Mouse (Mus musculus): ENCODE data around the gene Slc16a7. TPM values are rescaled to one million over a fixed set of nuclear protein-coding genes. Genes with fewer than 3 reads are reported as not detected.
A peak's percentile ranks its signal among the peaks of the same experiment; 100 is the strongest.

Gene Slc16a7
- polyA plus RNA-seq, 1 experiment from 2014 or later, result 5.0 TPM

- Histone ChIP-seq H3K27ac (ENCODE audit: low read depth, low read length) (no peak overlapping the region), H3K4me2 (no peak overlapping the region), H3K4me3 (ENCODE audit: low read depth, low read length) (no peak overlapping the region), H3K27me3 (ENCODE audit: control insufficient read depth, insufficient read depth, low read length) (no peaks in the 10 kb centered on the region), H3K4me1 (ENCODE audit: control insufficient read depth, insufficient read depth, low read length) (peaks cover 8% of the 10 kb centered on the region), H3K36me3 (ENCODE audit: control insufficient read depth, insufficient read depth, low read length) (no peaks in the 10 kb centered on the region), H3K9me3 (replicated peaks; ENCODE audit: control insufficient read depth, low read length) (no peaks in the 10 kb centered on the region), H3K9ac (ENCODE audit: low read depth, low read length) (no peak overlapping the region)
- ATAC-seq (replicated peaks; ENCODE audit: insufficient number of reproducible peaks, low FRiP score, low TSS enrichment), result no peak
- WGBS (ENCODE audit: insufficient replicate concordance), result 52% methylated on average over 5 of the region's 5 CpGs
Measured at GRCm38 (mm10) chr10:125333799-125334198, 55.5 kb downstream of the Slc16a7 start.

- Histone ChIP-seq H3K4me2 (no peak overlapping the region), H3K27ac (ENCODE audit: low read depth, low read length) (no peak overlapping the region), H3K9ac (ENCODE audit: low read depth, low read length) (no peak overlapping the region), H3K4me3 (ENCODE audit: low read depth, low read length) (no peak overlapping the region), H3K4me1 (ENCODE audit: control insufficient read depth, insufficient read depth, low read length) (peaks cover 3% of the 10 kb centered on the region; the same call in 1 of the 2 replicates), H3K9me3 (replicated peaks; ENCODE audit: control insufficient read depth, low read length) (no peaks in the 10 kb centered on the region), H3K36me3 (ENCODE audit: control insufficient read depth, insufficient read depth, low read length) (no peaks in the 10 kb centered on the region), H3K27me3 (ENCODE audit: control insufficient read depth, insufficient read depth, low read length) (no peaks in the 10 kb centered on the region)
- WGBS (ENCODE audit: insufficient replicate concordance), result 66% methylated on average over 5 of the region's 5 CpGs
- no peak for ATAC-seq (replicated peaks; ENCODE audit: insufficient number of reproducible peaks, low FRiP score, low TSS enrichment)
Measured at GRCm38 (mm10) chr10:125331334-125331733, 57.9 kb downstream of the Slc16a7 start.

DNA sequence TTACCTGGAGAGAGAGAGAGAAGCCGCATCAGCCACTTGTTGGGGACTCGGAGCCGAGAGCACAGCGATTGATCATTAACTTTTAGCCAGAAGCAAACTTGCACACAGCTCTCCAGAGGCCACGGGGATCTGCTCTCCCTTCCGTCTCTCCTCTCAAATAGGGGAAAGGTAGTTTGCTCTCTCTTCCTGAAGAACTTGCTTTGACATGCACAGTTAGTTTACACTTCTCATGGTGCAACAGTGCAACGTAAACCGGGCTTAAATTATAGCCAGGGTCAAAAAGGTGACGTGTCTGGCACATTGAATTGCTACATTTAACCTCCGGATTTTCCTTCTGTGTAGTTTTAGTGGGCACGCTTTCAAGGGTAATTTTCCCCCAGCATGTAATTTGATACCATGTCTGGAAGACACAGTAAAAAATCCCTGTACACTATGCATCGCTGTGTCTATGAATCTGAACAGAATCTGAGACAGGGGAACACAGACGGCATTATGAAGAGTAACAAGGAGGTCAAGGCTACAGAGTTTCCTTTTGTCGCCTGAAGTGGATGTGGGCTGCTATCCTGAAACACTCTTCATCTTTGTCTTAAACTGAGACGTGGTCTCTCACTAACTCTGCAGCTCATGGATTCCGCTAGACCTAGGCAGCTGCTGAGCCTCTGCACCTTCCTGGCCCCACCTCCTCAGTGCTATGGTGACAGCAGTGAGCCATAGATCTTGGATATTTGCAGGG lies 60.8 kb downstream of the Slc16a7 start:
- Histone ChIP-seq H3K4me1 (ENCODE audit: control insufficient read depth, insufficient read depth, low read length) (peaks cover 3% of the 10 kb centered on the region; the same call in 1 of the 2 replicates), H3K9me3 (replicated peaks; ENCODE audit: control insufficient read depth, low read length) (no peaks in the 10 kb centered on the region), H3K9ac (ENCODE audit: low read depth, low read length) (no peak overlapping the region), H3K27me3 (ENCODE audit: control insufficient read depth, insufficient read depth, low read length) (no peaks in the 10 kb centered on the region), H3K4me2 (peak overlapping the region; percentile 45), H3K27ac (ENCODE audit: low read depth, low read length) (0 out of 2 replicates have a peak overlapping the region, but pooled peaks have one; percentile 35), H3K36me3 (ENCODE audit: control insufficient read depth, insufficient read depth, low read length) (no peaks in the 10 kb centered on the region), H3K4me3 (ENCODE audit: low read depth, low read length) (no peak overlapping the region)
- WGBS (ENCODE audit: insufficient replicate concordance), result 52% methylated on average over 16 of the region's 16 CpGs
- ATAC-seq (replicated peaks; ENCODE audit: insufficient number of reproducible peaks, low FRiP score, low TSS enrichment), result peak; percentile 46; the same call in 1 of the 2 replicates

- Histone ChIP-seq H3K27me3 (ENCODE audit: control insufficient read depth, insufficient read depth, low read length) (no peaks in the 10 kb centered on the region), H3K4me2 (no peak overlapping the region), H3K4me3 (ENCODE audit: low read depth, low read length) (no peak overlapping the region), H3K9me3 (replicated peaks; ENCODE audit: control insufficient read depth, low read length) (no peaks in the 10 kb centered on the region), H3K4me1 (ENCODE audit: control insufficient read depth, insufficient read depth, low read length) (peaks cover 3% of the 10 kb centered on the region; the same call in 1 of the 2 replicates), H3K27ac (ENCODE audit: low read depth, low read length) (no peak overlapping the region), H3K36me3 (ENCODE audit: control insufficient read depth, insufficient read depth, low read length) (no peaks in the 10 kb centered on the region), H3K9ac (ENCODE audit: low read depth, low read length) (no peak overlapping the region)
- 77% methylated on average over 7 of the region's 7 CpGs for WGBS (ENCODE audit: insufficient replicate concordance)
- ATAC-seq (replicated peaks; ENCODE audit: insufficient number of reproducible peaks, low FRiP score, low TSS enrichment), result no peak
Measured at GRCm38 (mm10) chr10:125324871-125325565, 64.2 kb downstream of the Slc16a7 start.

GRCm38 (mm10) chr10:125324149-125324834 lies 65.0 kb downstream of the Slc16a7 start:
- no peaks in the 10 kb centered on the region for H3K27me3 ChIP-seq (ENCODE audit: control insufficient read depth, insufficient read depth, low read length)
- no peaks in the 10 kb centered on the region for H3K36me3 ChIP-seq (ENCODE audit: control insufficient read depth, insufficient read depth, low read length)
- no peak overlapping the region for H3K27ac ChIP-seq (ENCODE audit: low read depth, low read length)
- no peak overlapping the region for H3K9ac ChIP-seq (ENCODE audit: low read depth, low read length)
- no peaks in the 10 kb centered on the region for H3K9me3 ChIP-seq (replicated peaks; ENCODE audit: control insufficient read depth, low read length)
- WGBS (ENCODE audit: insufficient replicate concordance), result 85% methylated on average over 13 of the region's 13 CpGs
- H3K4me3 ChIP-seq (ENCODE audit: low read depth, low read length), result no peak overlapping the region
- no peak for ATAC-seq (replicated peaks; ENCODE audit: insufficient number of reproducible peaks, low FRiP score, low TSS enrichment)
- no peak overlapping the region for H3K4me2 ChIP-seq
- H3K4me1 ChIP-seq (ENCODE audit: control insufficient read depth, insufficient read depth, low read length), result peaks cover 3% of the 10 kb centered on the region; the same call in 1 of the 2 replicates

DNA sequence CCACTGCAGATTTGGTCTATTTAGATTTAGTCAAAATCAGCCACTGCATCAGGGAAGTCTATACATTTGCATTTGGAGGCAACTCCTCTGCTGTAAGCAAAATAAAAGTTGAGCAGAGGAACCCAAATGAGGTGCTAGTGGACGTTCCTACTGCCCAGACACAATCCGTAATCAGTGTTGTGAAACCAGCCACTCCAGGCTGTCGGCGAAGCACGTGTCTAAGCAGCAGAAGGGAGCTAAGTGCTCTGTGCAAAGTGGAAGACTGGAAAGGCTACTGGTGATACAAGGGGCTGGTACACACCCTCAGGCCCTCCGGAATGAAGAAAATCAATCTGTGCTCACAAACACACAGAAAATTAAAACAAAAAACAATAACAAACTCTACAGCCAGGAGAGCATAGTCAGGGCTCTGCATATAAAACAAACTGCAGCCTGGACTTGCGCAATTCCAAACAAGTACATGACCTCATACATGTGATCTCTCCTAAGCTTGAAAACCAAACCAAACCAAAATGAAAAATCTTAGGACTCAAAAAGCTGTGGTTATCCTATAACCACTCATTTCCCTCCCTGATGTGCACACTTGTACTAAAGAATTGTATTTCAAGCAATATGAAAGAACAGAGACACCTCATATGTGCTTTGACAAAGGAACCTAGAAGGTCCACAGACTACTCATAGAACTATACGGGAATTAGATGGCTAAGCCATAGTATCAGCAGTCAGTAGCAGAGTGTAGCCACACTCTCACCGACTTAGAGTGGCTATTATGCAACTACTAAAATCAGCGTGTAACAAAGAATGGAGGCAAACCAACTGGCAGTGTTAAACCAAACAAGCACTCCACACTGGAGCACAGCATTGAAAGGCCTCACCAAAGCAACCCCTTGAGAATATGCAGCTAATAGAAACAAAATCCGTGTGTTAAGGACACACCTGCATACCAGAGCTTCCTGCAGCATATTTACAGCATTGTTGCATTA lies 67.5 kb downstream of the Slc16a7 start:
- Histone ChIP-seq H3K4me3 (ENCODE audit: low read depth, low read length) (no peak overlapping the region), H3K4me1 (ENCODE audit: control insufficient read depth, insufficient read depth, low read length) (no peaks in the 10 kb centered on the region; the same call in 1 of the 2 replicates), H3K27ac (ENCODE audit: low read depth, low read length) (no peak overlapping the region), H3K9me3 (replicated peaks; ENCODE audit: control insufficient read depth, low read length) (no peaks in the 10 kb centered on the region), H3K9ac (ENCODE audit: low read depth, low read length) (no peak overlapping the region), H3K4me2 (no peak overlapping the region), H3K36me3 (ENCODE audit: control insufficient read depth, insufficient read depth, low read length) (no peaks in the 10 kb centered on the region), H3K27me3 (ENCODE audit: control insufficient read depth, insufficient read depth, low read length) (no peaks in the 10 kb centered on the region)
- ATAC-seq (replicated peaks; ENCODE audit: insufficient number of reproducible peaks, low FRiP score, low TSS enrichment), result no peak
- WGBS (ENCODE audit: insufficient replicate concordance), result 55% methylated on average over 11 of the region's 11 CpGs

DNA sequence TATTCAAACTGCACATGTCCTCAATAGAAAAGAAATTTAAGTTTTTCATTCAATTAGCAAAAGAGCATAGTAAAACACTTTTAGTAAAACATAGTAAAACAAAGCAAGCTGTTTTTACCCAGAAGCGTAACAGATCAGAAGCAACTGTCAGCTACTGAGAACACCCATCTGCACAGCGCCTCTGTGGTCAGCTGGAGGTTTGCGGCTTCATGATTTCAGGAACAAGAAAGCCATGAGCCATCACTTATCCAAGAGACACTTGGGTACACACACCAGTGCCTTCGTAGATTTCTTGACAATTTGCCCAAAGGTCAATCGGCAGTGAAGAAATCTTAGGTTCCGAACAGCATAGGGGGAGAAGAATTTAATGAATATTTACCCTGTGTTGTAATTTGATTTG lies 71.9 kb downstream of the Slc16a7 start:
- no peak overlapping the region for H3K27ac ChIP-seq (ENCODE audit: low read depth, low read length)
- H3K4me2 ChIP-seq, result no peak overlapping the region
- no peaks in the 10 kb centered on the region for H3K9me3 ChIP-seq (replicated peaks; ENCODE audit: control insufficient read depth, low read length)
- WGBS (ENCODE audit: insufficient replicate concordance), result 66% methylated on average over 6 of the region's 6 CpGs
- no peaks in the 10 kb centered on the region for H3K27me3 ChIP-seq (ENCODE audit: control insufficient read depth, insufficient read depth, low read length)
- H3K36me3 ChIP-seq (ENCODE audit: control insufficient read depth, insufficient read depth, low read length), result no peaks in the 10 kb centered on the region
- no peaks in the 10 kb centered on the region; the same call in 1 of the 2 replicates for H3K4me1 ChIP-seq (ENCODE audit: control insufficient read depth, insufficient read depth, low read length)
- no peak for ATAC-seq (replicated peaks; ENCODE audit: insufficient number of reproducible peaks, low FRiP score, low TSS enrichment)
- H3K4me3 ChIP-seq (ENCODE audit: low read depth, low read length), result no peak overlapping the region
- no peak overlapping the region for H3K9ac ChIP-seq (ENCODE audit: low read depth, low read length)

DNA sequence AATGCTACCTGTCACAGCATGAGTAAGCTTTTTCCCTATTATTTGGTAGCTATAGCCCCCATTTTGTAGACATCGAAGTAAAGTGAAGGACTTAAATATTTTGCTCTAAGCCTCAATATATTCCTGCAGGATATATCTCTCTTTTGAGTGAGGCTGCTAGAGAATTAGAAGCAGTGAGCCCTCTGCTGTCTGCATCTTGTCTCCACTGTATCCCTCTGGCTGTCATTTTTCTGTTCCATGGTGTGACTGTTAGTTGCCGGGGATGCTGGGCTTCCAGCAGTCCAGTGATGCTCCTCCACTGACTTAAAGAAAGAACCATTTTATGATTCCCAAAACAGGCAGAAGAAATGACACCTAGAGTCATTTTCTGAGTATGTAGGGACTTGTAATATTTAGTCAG lies 78.4 kb downstream of the Slc16a7 start:
- Histone ChIP-seq H3K36me3 (ENCODE audit: control insufficient read depth, insufficient read depth, low read length) (no peaks in the 10 kb centered on the region), H3K4me2 (no peak overlapping the region), H3K4me3 (ENCODE audit: low read depth, low read length) (no peak overlapping the region), H3K27me3 (ENCODE audit: control insufficient read depth, insufficient read depth, low read length) (no peaks in the 10 kb centered on the region), H3K9me3 (replicated peaks; ENCODE audit: control insufficient read depth, low read length) (no peaks in the 10 kb centered on the region), H3K27ac (ENCODE audit: low read depth, low read length) (no peak overlapping the region), H3K9ac (ENCODE audit: low read depth, low read length) (no peak overlapping the region), H3K4me1 (ENCODE audit: control insufficient read depth, insufficient read depth, low read length) (no peaks in the 10 kb centered on the region)
- no peak for ATAC-seq (replicated peaks; ENCODE audit: insufficient number of reproducible peaks, low FRiP score, low TSS enrichment)
- WGBS (ENCODE audit: insufficient replicate concordance), result 93% methylated on average over 2 of the region's 2 CpGs

Data from heart, embryonic 11.5 days (tissue).